Mouse (Mus musculus): ENCODE measurements around the gene Actl6a. TPM values are rescaled to one million over a fixed set of nuclear protein-coding genes. Genes with fewer than 3 reads are reported as not detected.

The Actl6a gene
- polyA plus RNA-seq, 1 experiment from 2014 or later: 96.9 TPM

- ATAC-seq (replicated peaks; ENCODE audit: extremely low read depth, insufficient read depth, low FRiP score): no peak; the same call in 1 of the 2 replicates
- WGBS: 53% methylated on average over 9 of the region's 9 CpGs
- H3K27ac ChIP-seq (ENCODE audit: low read length): peak overlapping the region; percentile 73
These were observed 37.7 kb upstream of the Actl6a start for GRCm38 (mm10) chr3:32668256-32668959.

GRCm38 (mm10) chr3:32669211-32669610 is 36.9 kb upstream of the Actl6a start:
- peak overlapping the region; percentile 29 for H3K4me2 ChIP-seq (ENCODE audit: low read depth, low read length)
- H3K4me1 ChIP-seq (ENCODE audit: control insufficient read depth, insufficient read depth, low read length): 0 out of 2 replicates have a peak, but pooled peaks cover 2% of the 10 kb centered on the region
- H3K27ac ChIP-seq (ENCODE audit: low read length): peak overlapping the region; percentile 73
- 58% methylated on average over 6 of the region's 6 CpGs for WGBS
- no peaks in the 10 kb centered on the region for H3K27me3 ChIP-seq (ENCODE audit: control insufficient read depth, insufficient read depth, low read length)
- H3K9me3 ChIP-seq (replicated peaks; ENCODE audit: control insufficient read depth, low read length): no peaks in the 10 kb centered on the region
- ATAC-seq (replicated peaks; ENCODE audit: extremely low read depth, insufficient read depth, low FRiP score): no peak
- H3K9ac ChIP-seq (ENCODE audit: low read length): no peak overlapping the region
- H3K4me3 ChIP-seq (ENCODE audit: low read length): no peak overlapping the region
- H3K36me3 ChIP-seq (ENCODE audit: control insufficient read depth, insufficient read depth): no peaks in the 10 kb centered on the region

More at GRCm38 (mm10) chr3:32668256-32668959, 37.7 kb upstream of the Actl6a start:
- 0 out of 2 replicates have a peak, but pooled peaks cover 2% of the 10 kb centered on the region for H3K4me1 ChIP-seq (ENCODE audit: control insufficient read depth, insufficient read depth, low read length)
- no peaks in the 10 kb centered on the region for H3K36me3 ChIP-seq (ENCODE audit: control insufficient read depth, insufficient read depth)
- H3K27me3 ChIP-seq (ENCODE audit: control insufficient read depth, insufficient read depth, low read length): no peaks in the 10 kb centered on the region
- peak overlapping the region; percentile 29 for H3K4me2 ChIP-seq (ENCODE audit: low read depth, low read length)
- H3K9me3 ChIP-seq (replicated peaks; ENCODE audit: control insufficient read depth, low read length): no peaks in the 10 kb centered on the region
- no peak overlapping the region for H3K9ac ChIP-seq (ENCODE audit: low read length)
- no peak overlapping the region for H3K4me3 ChIP-seq (ENCODE audit: low read length)

GRCm38 (mm10) chr3:32670196-32670595 is 35.9 kb upstream of the Actl6a start:
- no peak for ATAC-seq (replicated peaks; ENCODE audit: extremely low read depth, insufficient read depth, low FRiP score)
- Histone ChIP-seq H3K36me3 (ENCODE audit: control insufficient read depth, insufficient read depth) (no peaks in the 10 kb centered on the region), H3K4me3 (ENCODE audit: low read length) (no peak overlapping the region), H3K27ac (ENCODE audit: low read length) (no peak overlapping the region), H3K4me1 (ENCODE audit: control insufficient read depth, insufficient read depth, low read length) (0 out of 2 replicates have a peak, but pooled peaks cover 2% of the 10 kb centered on the region), H3K27me3 (ENCODE audit: control insufficient read depth, insufficient read depth, low read length) (no peaks in the 10 kb centered on the region), H3K9ac (ENCODE audit: low read length) (no peak overlapping the region), H3K9me3 (replicated peaks; ENCODE audit: control insufficient read depth, low read length) (no peaks in the 10 kb centered on the region), H3K4me2 (ENCODE audit: low read depth, low read length) (no peak overlapping the region)
- WGBS: 92% methylated on average over 4 of the region's 4 CpGs

GRCm38 (mm10) chr3:32673151-32673550 is 32.9 kb upstream of the Actl6a start:
- Histone ChIP-seq H3K9me3 (replicated peaks; ENCODE audit: control insufficient read depth, low read length) (no peaks in the 10 kb centered on the region), H3K4me3 (ENCODE audit: low read length) (no peak overlapping the region), H3K27me3 (ENCODE audit: control insufficient read depth, insufficient read depth, low read length) (no peaks in the 10 kb centered on the region), H3K36me3 (ENCODE audit: control insufficient read depth, insufficient read depth) (no peaks in the 10 kb centered on the region), H3K9ac (ENCODE audit: low read length) (no peak overlapping the region), H3K27ac (ENCODE audit: low read length) (no peak overlapping the region), H3K4me1 (ENCODE audit: control insufficient read depth, insufficient read depth, low read length) (0 out of 2 replicates have a peak, but pooled peaks cover 2% of the 10 kb centered on the region), H3K4me2 (ENCODE audit: low read depth, low read length) (no peak overlapping the region)
- ATAC-seq (replicated peaks; ENCODE audit: extremely low read depth, insufficient read depth, low FRiP score): no peak

- 71% methylated on average over 6 of the region's 6 CpGs for WGBS
- Histone ChIP-seq H3K4me2 (ENCODE audit: low read depth, low read length) (no peak overlapping the region), H3K27ac (ENCODE audit: low read length) (no peak overlapping the region), H3K4me1 (ENCODE audit: control insufficient read depth, insufficient read depth, low read length) (no peaks in the 10 kb centered on the region), H3K27me3 (ENCODE audit: control insufficient read depth, insufficient read depth, low read length) (no peaks in the 10 kb centered on the region), H3K36me3 (ENCODE audit: control insufficient read depth, insufficient read depth) (no peaks in the 10 kb centered on the region), H3K9me3 (replicated peaks; ENCODE audit: control insufficient read depth, low read length) (no peaks in the 10 kb centered on the region), H3K4me3 (ENCODE audit: low read length) (no peak overlapping the region), H3K9ac (ENCODE audit: low read length) (no peak overlapping the region)
- ATAC-seq (replicated peaks; ENCODE audit: extremely low read depth, insufficient read depth, low FRiP score): no peak
These were observed 29.7 kb upstream of the Actl6a start for GRCm38 (mm10) chr3:32676393-32676792.

GRCm38 (mm10) chr3:32682910-32683531 is 23.1 kb upstream of the Actl6a start:
- no peaks in the 10 kb centered on the region for H3K36me3 ChIP-seq (ENCODE audit: control insufficient read depth, insufficient read depth)
- H3K4me3 ChIP-seq (ENCODE audit: low read length): no peak overlapping the region
- 53% methylated on average over 11 of the region's 12 CpGs for WGBS
- H3K9ac ChIP-seq (ENCODE audit: low read length): no peak overlapping the region
- H3K27ac ChIP-seq (ENCODE audit: low read length): no peak overlapping the region
- no peaks in the 10 kb centered on the region for H3K9me3 ChIP-seq (replicated peaks; ENCODE audit: control insufficient read depth, low read length)
- no peak for ATAC-seq (replicated peaks; ENCODE audit: extremely low read depth, insufficient read depth, low FRiP score)
- H3K27me3 ChIP-seq (ENCODE audit: control insufficient read depth, insufficient read depth, low read length): no peaks in the 10 kb centered on the region
- H3K4me1 ChIP-seq (ENCODE audit: control insufficient read depth, insufficient read depth, low read length): no peaks in the 10 kb centered on the region
- no peak overlapping the region for H3K4me2 ChIP-seq (ENCODE audit: low read depth, low read length)

GRCm38 (mm10) chr3:32684631-32685030 is 21.5 kb upstream of the Actl6a start:
- Histone ChIP-seq H3K27me3 (ENCODE audit: control insufficient read depth, insufficient read depth, low read length) (no peaks in the 10 kb centered on the region), H3K9me3 (replicated peaks; ENCODE audit: control insufficient read depth, low read length) (no peaks in the 10 kb centered on the region), H3K4me2 (ENCODE audit: low read depth, low read length) (no peak overlapping the region), H3K36me3 (ENCODE audit: control insufficient read depth, insufficient read depth) (no peaks in the 10 kb centered on the region), H3K4me1 (ENCODE audit: control insufficient read depth, insufficient read depth, low read length) (no peaks in the 10 kb centered on the region), H3K4me3 (ENCODE audit: low read length) (no peak overlapping the region), H3K27ac (ENCODE audit: low read length) (no peak overlapping the region), H3K9ac (ENCODE audit: low read length) (no peak overlapping the region)
- 48% methylated on average over 3 of the region's 3 CpGs for WGBS
- ATAC-seq (replicated peaks; ENCODE audit: extremely low read depth, insufficient read depth, low FRiP score): no peak

- WGBS: 70% methylated on average over 1 of the region's 1 CpGs
- Histone ChIP-seq H3K4me1 (ENCODE audit: control insufficient read depth, insufficient read depth, low read length) (no peaks in the 10 kb centered on the region), H3K36me3 (ENCODE audit: control insufficient read depth, insufficient read depth) (no peaks in the 10 kb centered on the region), H3K9ac (ENCODE audit: low read length) (no peak overlapping the region), H3K9me3 (replicated peaks; ENCODE audit: control insufficient read depth, low read length) (no peaks in the 10 kb centered on the region), H3K4me2 (ENCODE audit: low read depth, low read length) (no peak overlapping the region), H3K27me3 (ENCODE audit: control insufficient read depth, insufficient read depth, low read length) (no peaks in the 10 kb centered on the region; the same call in 1 of the 2 replicates), H3K4me3 (ENCODE audit: low read length) (no peak overlapping the region), H3K27ac (ENCODE audit: low read length) (no peak overlapping the region)
- no peak for ATAC-seq (replicated peaks; ENCODE audit: extremely low read depth, insufficient read depth, low FRiP score)
These were observed 19.6 kb upstream of the Actl6a start for GRCm38 (mm10) chr3:32686537-32686936.

GRCm38 (mm10) chr3:32687156-32687555 is 18.9 kb upstream of the Actl6a start:
- no peaks in the 10 kb centered on the region; the same call in 1 of the 2 replicates for H3K4me1 ChIP-seq (ENCODE audit: control insufficient read depth, insufficient read depth, low read length)
- H3K9me3 ChIP-seq (replicated peaks; ENCODE audit: control insufficient read depth, low read length): no peaks in the 10 kb centered on the region
- no peak for ATAC-seq (replicated peaks; ENCODE audit: extremely low read depth, insufficient read depth, low FRiP score)
- no peak overlapping the region for H3K9ac ChIP-seq (ENCODE audit: low read length)
- H3K27ac ChIP-seq (ENCODE audit: low read length): no peak overlapping the region
- no peak overlapping the region for H3K4me2 ChIP-seq (ENCODE audit: low read depth, low read length)
- H3K27me3 ChIP-seq (ENCODE audit: control insufficient read depth, insufficient read depth, low read length): no peaks in the 10 kb centered on the region; the same call in 1 of the 2 replicates
- no peaks in the 10 kb centered on the region for H3K36me3 ChIP-seq (ENCODE audit: control insufficient read depth, insufficient read depth)
- 58% methylated on average over 4 of the region's 4 CpGs for WGBS
- no peak overlapping the region for H3K4me3 ChIP-seq (ENCODE audit: low read length)
